Mouse (Mus musculus) layer of hippocampus, postnatal 10 days (tissue): ENCODE results near the gene Jmjd7. TPM values are rescaled to one million over a fixed set of nuclear protein-coding genes. Genes with fewer than 3 reads are reported as not detected.

Source experiments
- DNase-seq, 2 experiments: peaks; one replicate each; pipeline ENCODE4 v3.0.0; 2021; ENCODE audit warnings: low spot score in 2 of 2
- long read RNA-seq: library from polyadenylated mRNA; stranded (forward); transcript quantifications from one replicate; pipeline ENCODE4 v2.0.0, GENCODE M21; 2023
- total RNA-seq, 2 experiments: library from RNA; stranded (reverse); gene quantifications; 2 replicates each; pipeline ENCODE4 v1.2.3; 2021

The Jmjd7 gene
- 1 to 10 TPM; 6.7 to 9.5 TPM for total RNA-seq
- long read RNA-seq, partial matches to known transcripts, result 1 of 8 reads
- long read RNA-seq, other reads (novel, unspliced or antisense), result 3 of 8 reads

GRCm38 (mm10) chr2:120026984-120027949 is at the start of gene Jmjd7, which contains the start of gene Gm28042:
Gene Jmjd7 (plus strand): TSS chr2:120027483.
Gene Gm28042 (plus strand): TSS chr2:120027493.
- DNase-seq, result peak; percentile 88 to 91

DNA sequence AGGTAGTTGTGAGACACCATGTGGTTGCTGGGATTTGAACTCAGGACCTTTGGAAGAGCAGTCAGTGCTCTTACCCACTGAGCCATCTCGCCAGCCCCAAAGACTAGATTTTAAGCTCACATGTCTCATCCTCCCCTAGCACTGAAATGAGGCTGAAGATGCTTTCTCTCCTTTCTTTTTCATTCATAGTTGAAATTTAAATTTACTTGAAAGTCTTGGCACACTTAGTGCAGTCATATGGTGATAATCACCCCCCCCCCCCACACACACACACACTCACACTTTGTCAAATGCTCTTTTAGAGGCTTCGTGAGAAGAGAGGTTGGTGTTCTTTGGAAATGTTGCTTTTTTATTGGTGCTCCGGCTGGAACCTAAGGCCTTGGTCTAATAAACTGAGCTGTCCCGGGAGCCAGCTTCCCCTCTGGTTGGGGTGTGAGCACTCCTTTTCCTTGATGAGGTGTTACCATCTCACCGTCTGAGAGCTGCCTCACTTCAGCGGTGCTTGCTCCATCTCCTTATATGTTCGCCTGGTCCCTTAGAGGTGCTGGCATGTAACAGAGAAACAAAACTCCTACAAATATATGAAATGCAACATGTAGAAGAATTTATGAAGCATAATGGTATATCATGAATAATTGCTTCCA is 46.8 kb upstream of the Jmjd7 start:
- DNase-seq, result no peak

DNA sequence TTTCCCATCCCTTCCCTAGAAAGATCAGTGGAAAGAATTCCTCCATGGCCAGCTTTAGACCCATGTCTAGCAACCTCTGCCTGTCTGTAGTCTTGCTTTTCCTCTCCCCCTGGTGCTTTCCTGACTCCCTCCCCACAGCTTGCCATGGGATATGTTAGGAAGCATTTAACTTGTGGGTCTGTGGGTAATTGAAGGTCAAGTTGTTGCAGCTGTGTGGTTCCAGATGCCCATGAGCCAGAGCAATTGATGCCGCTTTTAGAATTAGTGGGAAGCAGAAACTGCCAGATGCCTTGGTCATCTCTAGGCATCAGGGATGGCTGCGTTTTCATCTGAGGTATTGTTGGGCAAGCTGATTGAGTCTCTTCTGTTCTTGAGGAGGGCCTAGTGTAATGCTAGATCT is 45.7 kb upstream of the Jmjd7 start:
- DNase-seq, result no peak

DNA sequence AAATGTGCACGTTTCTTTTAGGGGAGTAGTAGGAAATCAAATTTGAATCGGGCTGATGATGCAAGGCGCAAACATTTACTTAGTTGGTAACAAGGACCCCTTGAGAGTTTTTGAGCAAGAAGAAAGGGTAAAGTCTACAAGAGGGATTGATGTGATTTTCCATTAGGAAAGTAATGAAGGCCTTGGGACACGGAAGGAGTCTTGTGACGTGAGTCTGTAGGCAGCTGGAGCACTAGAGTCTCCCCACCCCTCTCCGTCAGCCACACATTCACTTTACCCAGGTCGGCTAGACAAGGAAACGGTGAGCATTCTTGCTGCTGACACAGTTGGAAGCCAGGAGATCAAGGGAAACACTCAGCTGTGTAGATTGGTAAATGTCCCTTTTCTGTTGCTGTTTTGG is 41.4 kb upstream of the Jmjd7 start:
- no peak for DNase-seq

DNA sequence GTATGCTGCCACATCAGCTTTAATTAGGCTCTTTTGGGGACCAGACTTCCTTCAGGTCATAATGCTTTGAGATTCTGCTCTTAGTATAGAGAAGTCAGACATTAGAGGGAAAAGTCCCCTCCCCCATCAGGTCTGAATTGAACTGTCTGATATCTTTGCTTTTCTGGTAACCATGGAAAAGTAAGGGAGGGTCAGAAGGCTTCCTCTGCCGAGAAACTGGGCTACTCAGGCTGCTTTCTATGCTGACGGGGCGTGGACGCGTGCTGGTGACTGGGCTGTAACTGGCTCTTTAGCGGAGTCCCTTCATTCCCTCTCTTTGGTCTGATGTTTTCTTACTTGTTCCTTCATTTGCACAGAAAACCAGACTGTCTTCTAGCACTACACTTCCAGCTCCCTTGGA is 40.9 kb upstream of the Jmjd7 start:
- DNase-seq, result no peak

- no peak for DNase-seq
Observed at GRCm38 (mm10) chr2:119987441-119987840, 39.8 kb upstream of the Jmjd7 start.

GRCm38 (mm10) chr2:119988952-119989351 is 38.3 kb upstream of the Jmjd7 start:
- no peak for DNase-seq

DNA sequence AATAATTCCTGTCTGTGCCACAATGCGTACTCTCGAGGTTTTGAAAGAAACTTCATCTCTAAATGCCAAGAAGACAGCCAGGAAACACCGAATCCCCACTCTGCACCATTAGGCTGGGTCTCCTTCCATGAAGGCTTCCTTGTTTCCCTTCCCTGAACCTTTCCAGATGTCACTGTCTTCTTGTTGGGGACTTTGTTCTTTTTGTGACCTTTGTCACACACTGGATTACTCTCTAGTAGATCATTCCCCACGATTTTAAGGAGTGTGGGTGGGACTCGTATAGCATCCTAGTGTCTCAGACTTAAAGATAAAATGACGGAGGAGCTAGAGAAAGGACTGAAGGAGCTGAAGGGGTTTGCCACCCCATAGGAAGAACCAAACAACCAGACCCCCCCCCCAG is 36.4 kb upstream of the Jmjd7 start:
- DNase-seq, result no peak

- no peak for DNase-seq
Observed at GRCm38 (mm10) chr2:119992349-119992748, 34.9 kb upstream of the Jmjd7 start.

- no peak for DNase-seq
Observed at GRCm38 (mm10) chr2:119993515-119993914, 33.8 kb upstream of the Jmjd7 start.

DNA sequence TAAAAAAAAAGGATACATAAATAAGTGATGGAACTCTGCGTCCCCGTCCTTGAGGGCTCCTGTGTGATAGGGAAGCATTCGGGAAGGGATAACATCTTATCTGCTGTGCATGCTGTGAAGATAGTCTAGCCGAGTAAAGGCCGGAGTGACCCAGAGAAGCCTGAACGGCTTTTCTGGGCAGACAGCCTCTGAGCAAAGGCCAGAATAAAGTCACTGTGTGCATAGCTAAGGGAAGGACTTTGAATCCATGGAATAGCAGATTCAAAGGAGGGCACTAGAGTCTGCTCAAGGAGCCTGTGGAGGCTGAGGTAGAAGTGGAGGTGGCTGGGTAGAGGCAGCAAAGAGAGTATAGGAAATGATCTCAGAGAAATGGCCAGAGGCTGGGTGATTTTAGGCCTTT is 32.4 kb upstream of the Jmjd7 start:
- no peak for DNase-seq

GRCm38 (mm10) chr2:119995391-119996281 is 31.6 kb upstream of the Jmjd7 start:
- DNase-seq, result no peak

GRCm38 (mm10) chr2:119997354-119997753 is 29.9 kb upstream of the Jmjd7 start:
- no peak for DNase-seq

- no peak for DNase-seq
Observed at GRCm38 (mm10) chr2:119999731-120000130, 27.6 kb upstream of the Jmjd7 start.

DNA sequence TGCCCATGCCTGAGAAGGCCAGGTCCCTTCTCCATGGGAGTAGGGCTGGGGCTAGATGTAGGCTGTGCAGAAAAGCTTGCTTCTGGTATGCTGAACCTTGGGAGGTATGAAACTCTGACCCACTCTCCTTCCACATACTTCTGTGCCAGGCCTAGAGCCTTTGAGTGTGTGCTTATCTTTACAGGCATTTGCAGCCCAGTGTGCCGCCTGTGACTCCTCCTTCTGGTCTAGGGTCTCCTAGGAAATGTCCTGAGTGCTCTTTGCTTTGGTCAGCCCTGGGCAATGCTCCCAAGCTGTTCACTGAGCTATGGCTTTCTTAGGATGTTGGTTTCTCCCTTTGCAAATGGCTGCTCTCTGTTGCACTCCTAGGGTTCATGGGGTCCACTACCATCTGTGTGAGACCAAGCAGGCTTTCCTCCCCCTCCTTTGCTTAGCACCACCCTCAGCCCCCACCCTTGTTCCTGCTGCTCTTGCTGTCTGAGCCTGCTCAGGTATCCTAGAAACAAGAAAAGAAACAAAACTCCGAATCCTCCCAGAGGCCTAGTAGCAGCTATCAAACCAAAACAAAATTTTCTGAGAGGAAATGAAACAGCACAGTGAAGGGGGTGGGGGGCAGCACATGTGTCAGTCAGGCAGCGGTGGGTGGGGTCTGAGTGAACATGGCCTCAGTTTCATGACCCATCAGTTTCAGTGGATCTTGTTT is 26.2 kb upstream of the Jmjd7 start:
- DNase-seq, result no peak

DNA sequence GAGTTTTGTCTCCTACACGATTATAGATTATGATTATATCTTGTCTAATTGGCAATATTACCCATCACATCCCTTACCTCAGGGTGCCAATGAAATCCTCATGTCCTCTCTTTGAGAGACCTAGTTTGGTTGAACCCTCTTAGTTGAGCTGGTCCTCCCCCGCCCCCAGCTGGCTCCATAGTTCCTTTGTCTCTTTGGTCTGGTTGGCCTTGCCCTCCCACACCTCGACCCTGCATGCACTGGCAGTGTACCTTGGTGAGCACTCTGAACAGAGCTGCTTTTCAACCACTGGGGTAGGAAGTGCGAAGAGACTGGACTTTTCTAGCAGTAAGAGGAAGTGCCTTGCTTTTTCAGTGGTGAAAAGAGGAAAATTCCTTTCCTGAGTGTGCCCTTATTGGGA is 25.3 kb upstream of the Jmjd7 start:
- DNase-seq, result no peak

DNA sequence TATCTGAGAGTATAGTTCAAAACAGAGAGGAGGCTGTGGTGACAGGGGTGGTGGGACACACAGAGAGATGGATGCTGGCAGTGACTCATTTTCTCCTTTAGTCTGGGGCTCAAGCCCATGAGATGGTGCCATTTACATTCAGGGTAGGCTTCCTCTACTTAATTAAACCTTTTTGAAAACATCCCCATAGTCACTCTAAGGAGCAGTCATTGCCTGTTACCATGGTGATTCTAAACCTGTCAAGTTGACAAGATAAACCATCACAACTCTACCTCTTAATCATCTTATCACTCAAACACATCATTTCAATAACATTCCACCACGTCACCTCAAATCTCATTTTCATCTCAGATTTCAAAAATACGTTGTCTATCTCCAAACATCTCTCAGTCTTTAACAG is 23.3 kb upstream of the Jmjd7 start:
- DNase-seq, result no peak

GRCm38 (mm10) chr2:120006696-120007095 is 20.6 kb upstream of the Jmjd7 start:
- DNase-seq, result no peak

DNA sequence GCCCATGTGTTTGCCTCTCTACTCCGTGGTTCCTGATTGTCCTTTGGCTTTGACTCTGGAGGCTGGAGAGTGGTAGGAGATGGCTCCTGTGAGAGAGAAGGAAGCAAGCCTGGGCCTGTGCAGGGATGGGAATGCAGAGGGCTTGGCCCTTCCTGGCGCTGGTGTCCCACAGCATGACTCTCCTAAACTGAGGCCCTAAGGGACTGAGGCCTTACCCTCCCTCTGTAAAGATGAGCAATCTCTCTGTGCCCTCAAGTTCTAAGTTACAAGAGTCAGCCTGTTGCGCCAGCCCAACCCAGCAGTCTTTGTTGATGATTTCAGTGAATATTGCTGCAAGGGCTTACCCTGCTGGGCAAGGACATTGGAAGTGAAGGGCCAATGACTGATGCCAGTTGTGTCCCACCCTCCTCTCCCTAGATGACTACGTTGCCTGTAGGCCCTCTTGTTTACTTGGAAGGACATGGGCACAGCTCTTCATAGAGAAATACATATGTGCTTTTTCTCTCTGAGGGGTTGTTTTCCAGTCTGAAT is 19.5 kb upstream of the Jmjd7 start:
- no peak for DNase-seq

DNA sequence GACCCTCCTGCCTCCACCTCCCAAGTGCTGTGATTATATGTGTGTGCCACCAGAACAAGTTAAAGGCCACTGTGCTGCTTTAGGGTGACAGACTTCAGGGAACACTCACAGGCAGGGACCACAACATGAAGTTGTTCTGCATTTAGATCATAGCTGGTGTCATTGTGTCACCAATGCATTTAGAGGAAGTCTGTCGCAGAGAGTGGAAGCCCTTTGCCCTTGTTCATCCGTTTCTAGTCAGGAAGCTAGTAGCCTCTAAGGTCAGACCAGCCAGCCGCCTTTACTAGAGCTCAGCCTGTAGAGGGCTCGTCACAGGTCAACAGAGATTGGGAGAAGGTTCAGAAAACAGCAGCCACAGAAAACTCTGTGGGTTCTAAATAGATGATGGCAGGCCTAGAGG is 18.6 kb upstream of the Jmjd7 start:
- no peak for DNase-seq
